Mouse (Mus musculus) adrenal gland, adult 8-10 months (tissue): ENCODE measurements at regions not wholly inside any gene's neighbourhood (a gene's known extent, or its start where the extent isn't known, plus 50 kb on each side); places are given as distances from the start of the nearest gene placed in this dataset.

Source experiments
- DNase-seq: peaks from one replicate; pipeline ENCODE4 v3.0.0; 2022

DNA sequence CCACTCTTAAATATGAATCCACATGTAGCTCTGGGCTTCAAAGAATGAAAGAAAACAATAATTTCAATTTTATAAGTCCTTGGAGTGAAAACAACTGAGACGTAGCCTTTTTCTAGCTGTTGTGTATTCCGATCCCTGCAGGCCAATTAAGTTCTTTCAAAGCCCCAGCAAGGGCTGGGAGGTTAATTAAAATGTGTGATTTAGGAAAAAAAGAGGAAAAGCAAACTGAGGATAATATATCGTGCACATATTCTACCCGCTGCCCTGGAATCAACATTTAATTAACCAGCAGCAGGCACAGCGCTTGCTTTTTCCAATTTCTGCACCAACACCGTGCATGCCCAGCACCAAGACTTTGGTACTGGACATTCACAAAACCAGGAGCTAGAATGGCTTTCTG lies 167.0 kb downstream of the Nectin3 start:
- DNase-seq, result no peak

- DNase-seq, result no peak
Measured at GRCm38 (mm10) chr16:46299079-46299721, 144.3 kb upstream of the Gm4737 start.

DNA sequence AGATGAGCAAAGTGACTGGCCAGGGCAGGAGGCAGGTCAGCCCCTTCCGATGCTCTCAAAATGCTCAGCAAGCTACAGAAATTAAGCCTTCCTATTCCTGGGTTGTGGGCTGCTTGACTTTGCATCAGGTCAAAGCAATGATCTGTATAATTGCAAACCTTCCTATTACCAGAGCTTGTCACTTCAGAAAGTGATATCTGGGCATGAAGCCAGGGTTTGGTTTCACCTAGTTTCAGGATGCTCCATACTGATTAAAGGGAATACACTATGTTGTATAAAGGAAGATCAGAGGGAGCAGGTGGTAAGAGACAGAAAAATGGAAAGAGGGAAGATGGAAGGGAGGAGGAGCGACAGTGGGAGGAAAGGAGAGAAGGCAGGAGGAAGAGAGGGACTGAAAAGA lies 142.3 kb upstream of the Gm4737 start:
- DNase-seq, result no peak

DNA sequence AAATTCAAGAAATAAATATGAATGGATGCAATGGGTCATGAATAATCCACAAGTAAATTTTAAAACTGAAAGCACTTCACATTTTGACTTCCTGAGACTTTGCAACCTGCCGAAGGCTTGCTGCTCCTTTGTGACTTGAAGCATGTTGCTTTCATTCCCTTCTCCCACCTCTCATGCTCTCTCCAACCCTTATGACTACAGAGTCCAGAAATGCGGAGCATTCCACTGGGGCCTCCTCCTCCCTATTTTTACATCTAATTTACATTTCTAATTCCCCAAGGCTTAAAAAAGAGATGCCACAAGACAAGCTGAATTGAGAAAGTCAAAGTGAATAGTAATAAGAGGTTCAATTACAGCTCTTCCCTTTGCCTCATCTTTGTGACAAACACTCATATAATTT lies 141.5 kb upstream of the Gm4737 start:
- no peak for DNase-seq

GRCm38 (mm10) chr16:46293831-46294230 lies 139.0 kb upstream of the Gm4737 start:
- DNase-seq, result no peak

- DNase-seq, result no peak
Measured at GRCm38 (mm10) chr16:46291067-46291833, 136.4 kb upstream of the Gm4737 start.

GRCm38 (mm10) chr16:46290199-46290598 lies 135.3 kb upstream of the Gm4737 start:
- peak; percentile 2 for DNase-seq

GRCm38 (mm10) chr16:46267533-46267932 lies 112.7 kb upstream of the Gm4737 start:
- DNase-seq, result no peak

DNA sequence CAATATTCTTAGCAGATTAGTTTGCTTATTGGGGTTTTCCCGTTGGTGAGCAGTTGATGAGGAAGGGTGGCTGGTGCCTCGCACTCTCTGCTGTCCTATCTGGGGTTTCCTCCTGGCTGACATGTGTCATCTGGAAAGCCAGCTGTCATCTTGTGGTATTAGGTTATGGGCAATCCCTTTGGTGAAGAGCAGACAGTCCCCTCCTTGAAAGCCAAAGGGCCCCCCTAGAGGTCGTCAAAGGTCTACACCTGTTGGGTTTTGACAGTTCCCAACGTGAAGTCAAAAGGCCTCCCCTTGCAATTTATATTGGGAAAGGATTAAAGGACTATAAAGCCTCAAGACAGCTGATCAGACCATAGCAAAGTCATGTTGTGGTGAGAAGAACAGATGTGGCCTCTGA lies 96.8 kb upstream of the Gm4737 start:
- DNase-seq, result no peak

DNA sequence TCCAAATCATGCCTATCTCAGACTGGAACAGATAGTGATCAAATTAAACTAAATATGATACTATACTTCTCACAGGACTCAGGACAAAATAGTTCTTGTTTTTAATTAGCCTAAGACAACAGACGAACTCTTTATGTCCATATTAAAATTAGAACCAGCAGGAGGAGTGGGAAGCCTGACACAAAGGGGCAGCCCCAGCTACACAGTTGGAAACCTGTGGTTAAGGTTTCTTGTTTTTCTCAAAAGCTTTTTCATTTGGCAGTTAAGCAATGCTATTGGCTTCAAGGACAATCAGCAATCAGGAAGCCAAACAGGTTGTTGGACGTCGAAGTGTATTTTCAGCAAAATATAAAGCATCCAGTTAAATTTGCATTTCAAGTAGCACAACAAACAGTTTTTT lies 96.1 kb upstream of the Gm4737 start:
- DNase-seq, result no peak

- DNase-seq, result no peak
Measured at GRCm38 (mm10) chr16:46245598-46245997, 90.7 kb upstream of the Gm4737 start.

DNA sequence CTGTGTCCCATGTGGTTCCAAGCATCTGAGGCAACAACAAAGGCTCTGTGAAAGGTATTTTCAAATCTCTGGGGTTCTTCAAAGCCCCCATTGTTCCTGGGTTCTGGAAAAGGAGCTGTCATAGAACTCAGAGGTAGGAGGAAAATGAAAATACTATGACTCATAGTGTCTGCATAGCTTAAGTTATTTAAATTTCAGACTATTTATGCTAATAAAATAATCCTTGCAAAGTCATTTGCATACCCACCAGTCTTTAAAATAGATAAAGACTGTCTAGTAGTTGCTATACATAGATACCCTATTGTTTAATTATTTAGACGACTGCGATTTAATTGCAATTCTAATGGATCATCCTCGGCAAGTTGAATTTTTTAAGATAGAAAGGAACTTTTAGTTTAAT lies 73.9 kb upstream of the Gm4737 start:
- no peak for DNase-seq

GRCm38 (mm10) chr16:46223084-46223600 lies 68.3 kb upstream of the Gm4737 start:
- DNase-seq, result no peak

GRCm38 (mm10) chr16:46212504-46212903 lies 57.6 kb upstream of the Gm4737 start:
- no peak for DNase-seq

DNA sequence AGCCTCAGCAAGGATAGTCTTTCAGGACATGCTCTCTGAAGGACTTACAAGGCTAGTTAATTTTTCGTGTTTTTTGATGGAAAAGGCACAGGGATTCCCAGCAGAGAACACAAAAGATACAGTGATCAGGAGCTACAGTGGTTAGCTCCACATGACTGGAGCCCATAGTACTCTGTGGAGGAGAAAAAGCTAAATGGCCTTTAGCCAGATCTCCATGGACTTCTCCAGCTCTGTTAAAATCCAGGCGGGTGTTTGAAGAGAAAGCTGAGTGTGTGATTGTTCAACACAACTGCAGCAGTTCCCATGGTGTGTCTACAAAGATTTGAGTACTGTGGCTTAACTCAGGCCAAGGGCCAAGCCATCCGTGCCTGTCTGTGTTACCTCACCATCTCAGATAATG lies 57.0 kb upstream of the Gm4737 start:
- no peak for DNase-seq

- no peak for DNase-seq
Measured at GRCm38 (mm10) chr16:46205114-46205513, 50.2 kb upstream of the Gm4737 start.
